Mouse (Mus musculus): ENCODE measurements around the gene Mgat4c. TPM values are rescaled to one million over a fixed set of nuclear protein-coding genes. Genes with fewer than 3 reads are reported as not detected.
"Not testable (repeated sequence)": the region's sequence is repeated elsewhere in the genome, so short reads cannot be mapped to it uniquely, and the experiment has no call there.

Mgat4c gene
- polyA plus RNA-seq, 1 experiment from 2014 or later = 2.1 TPM

DNA sequence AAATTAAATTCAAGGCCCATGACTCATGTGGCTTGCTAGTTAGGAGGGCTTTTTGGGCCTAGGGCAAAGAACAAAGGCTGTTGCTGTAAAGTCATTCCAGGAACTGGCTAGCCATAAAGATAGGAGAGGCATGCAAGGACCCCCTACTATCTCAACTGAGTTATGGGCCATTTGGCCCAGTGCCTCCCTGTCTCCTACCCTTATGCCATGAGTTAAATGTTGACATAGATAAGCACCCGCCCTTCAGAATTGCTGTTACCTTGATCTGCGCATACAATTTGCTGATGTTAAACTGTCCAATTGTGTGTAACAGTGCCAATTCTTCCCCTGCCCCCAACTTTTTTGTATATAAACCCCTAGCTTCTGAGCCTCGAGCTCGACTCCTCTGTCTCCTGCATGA, 692.8 kb downstream of the Mgat4c start:
- Histone ChIP-seq H3K9me3 (no peaks in the 10 kb centered on the region), H3K9ac (no peak overlapping the region), H3K27ac (no peak overlapping the region), H3K27me3 (no peaks in the 10 kb centered on the region), H3K36me3 (no peaks in the 10 kb centered on the region), H3K4me3 (no peak overlapping the region), H3K4me1 (no peaks in the 10 kb centered on the region), H3K4me2 (replicated peaks) (no peak overlapping the region)
- ATAC-seq (ENCODE audit: low FRiP score, low read depth) = no peak
- WGBS = 86% methylated on average over 4 of the region's 4 CpGs

DNA sequence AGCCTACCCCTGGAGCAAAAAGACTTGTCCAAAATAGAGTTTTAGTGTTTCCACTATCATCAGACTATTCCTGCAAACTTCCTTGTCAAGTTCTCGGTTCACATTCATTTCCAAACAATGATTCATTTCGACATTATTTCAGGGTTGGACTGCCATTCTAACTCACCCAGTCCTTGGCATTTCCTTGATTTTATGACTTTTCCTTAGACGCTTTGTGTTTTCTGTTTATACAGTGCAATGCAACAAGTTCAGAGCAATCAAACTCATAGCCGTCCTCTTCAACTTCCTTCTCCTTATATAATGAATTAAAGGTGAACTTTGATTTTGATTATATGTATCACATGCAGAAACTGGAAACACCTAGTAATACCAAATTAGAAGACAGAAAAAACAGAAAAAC, 696.1 kb downstream of the Mgat4c start:
- Histone ChIP-seq H3K9ac (no peak overlapping the region), H3K9me3 (no peaks in the 10 kb centered on the region), H3K36me3 (no peaks in the 10 kb centered on the region), H3K4me2 (replicated peaks) (no peak overlapping the region), H3K27ac (no peak overlapping the region), H3K27me3 (no peaks in the 10 kb centered on the region), H3K4me3 (no peak overlapping the region), H3K4me1 (no peaks in the 10 kb centered on the region)
- WGBS = 71% methylated on average over 4 of the region's 4 CpGs
- no peak for ATAC-seq (ENCODE audit: low FRiP score, low read depth)

DNA sequence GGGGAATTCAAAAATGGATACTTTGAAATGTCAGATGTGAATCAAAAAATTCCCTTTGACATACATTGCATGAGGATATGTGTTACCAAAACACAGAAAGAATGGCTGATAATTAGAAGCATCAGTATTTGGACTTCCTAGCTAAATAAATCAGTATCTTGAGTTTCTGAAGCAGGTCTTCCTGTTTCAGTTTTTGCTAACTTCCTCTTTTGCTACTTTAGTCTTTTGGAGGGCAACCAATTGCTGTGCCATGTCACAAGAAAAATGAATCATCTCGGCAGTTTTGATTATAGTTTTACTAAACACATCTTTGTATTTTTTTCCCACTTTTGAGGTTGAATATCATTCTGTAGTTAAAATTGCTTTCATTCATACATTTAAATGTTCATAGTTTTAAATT, 707.9 kb downstream of the Mgat4c start:
- Histone ChIP-seq H3K4me1 (no peaks in the 10 kb centered on the region), H3K4me2 (replicated peaks) (no peak overlapping the region), H3K4me3 (no peak overlapping the region), H3K9ac (no peak overlapping the region), H3K27ac (no peak overlapping the region), H3K36me3 (no peaks in the 10 kb centered on the region), H3K9me3 (no peaks in the 10 kb centered on the region), H3K27me3 (no peaks in the 10 kb centered on the region)
- WGBS = 87% methylated on average over 1 of the region's 1 CpGs
- no peak for ATAC-seq (ENCODE audit: low FRiP score, low read depth)

DNA sequence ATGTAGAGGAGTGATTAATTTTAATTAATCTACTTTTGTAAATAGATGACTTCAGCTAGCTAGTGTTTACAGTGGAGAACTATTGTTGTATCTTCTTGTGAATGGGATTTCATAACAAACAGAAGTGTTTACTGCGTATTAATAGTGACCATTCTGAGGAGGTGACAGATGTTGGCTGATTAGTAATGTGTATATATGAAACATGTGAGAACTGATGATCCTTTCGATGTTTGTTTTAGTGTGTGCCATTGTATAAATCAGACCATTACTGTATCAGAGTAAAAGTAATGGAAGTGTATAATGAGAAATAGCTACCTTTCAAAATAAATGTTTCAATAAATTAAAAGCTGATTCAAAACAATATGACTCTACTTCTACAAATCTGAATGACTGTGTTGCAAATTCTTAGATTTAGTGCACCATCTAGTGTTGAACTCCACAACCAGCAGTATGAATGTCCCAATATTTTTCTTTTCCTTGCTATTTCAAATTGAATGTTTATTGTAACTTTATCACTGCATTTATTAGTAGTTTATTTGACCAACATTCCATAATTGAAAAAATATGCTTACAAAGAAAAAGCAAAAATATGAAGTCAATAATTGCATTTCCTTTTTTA, 736.5 kb downstream of the Mgat4c start:
- no peak overlapping the region for H3K27ac ChIP-seq
- no peaks in the 10 kb centered on the region for H3K36me3 ChIP-seq
- ATAC-seq (ENCODE audit: low FRiP score, low read depth) = no peak
- no peaks in the 10 kb centered on the region for H3K9me3 ChIP-seq
- 77% methylated on average over 2 of the region's 2 CpGs for WGBS
- H3K4me3 ChIP-seq = no peak overlapping the region
- no peak overlapping the region for H3K9ac ChIP-seq
- no peak overlapping the region for H3K4me2 ChIP-seq (replicated peaks)
- H3K4me1 ChIP-seq = no peaks in the 10 kb centered on the region
- no peaks in the 10 kb centered on the region for H3K27me3 ChIP-seq

DNA sequence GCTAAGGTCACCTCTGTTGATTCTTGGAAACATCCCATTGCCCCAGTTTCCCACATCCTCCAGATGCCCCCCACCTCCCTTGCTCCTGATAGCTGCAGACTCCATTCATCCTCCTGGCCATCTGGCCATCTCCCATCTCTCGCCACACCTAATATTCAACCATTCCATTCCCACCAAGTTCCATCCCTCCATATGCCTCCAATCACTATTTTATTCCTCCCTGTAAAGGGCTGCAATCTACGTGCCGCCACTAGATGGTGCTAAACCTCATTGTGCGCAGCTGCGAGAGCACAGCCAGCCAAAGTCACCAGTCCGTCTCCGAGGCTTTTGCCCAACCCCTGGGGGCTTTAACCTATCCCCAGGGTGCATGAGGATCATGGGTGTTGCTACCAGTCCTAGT, 753.8 kb downstream of the Mgat4c start:
- 3% methylated on average over 7 of the region's 7 CpGs for WGBS
- not testable (repeated sequence) for H3K4me3 ChIP-seq; H3K27ac ChIP-seq; H3K9ac ChIP-seq; H3K9me3 ChIP-seq; H3K27me3 ChIP-seq; ATAC-seq (ENCODE audit: low FRiP score, low read depth); H3K4me1 ChIP-seq; H3K36me3 ChIP-seq
- H3K4me2 ChIP-seq (replicated peaks) = peak overlapping the region; percentile 46

DNA sequence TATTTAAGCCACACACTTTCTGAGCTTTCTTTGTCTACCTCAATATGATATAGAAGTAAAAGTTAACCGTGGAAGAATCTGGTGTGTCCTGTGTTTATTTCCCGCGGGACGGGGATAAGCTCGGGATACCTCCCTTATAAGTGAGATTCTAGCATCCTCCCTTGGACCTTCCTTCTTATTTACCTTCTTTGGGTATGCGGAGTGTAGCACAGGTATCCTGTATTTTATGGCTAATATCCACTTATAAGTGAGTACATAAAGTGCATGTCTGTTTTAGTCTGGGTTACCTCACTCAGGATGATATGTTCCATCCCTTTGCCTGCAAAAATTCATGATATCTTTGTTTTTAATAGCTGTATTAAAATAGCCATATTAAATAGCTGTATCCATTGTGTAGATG, 754.2 kb downstream of the Mgat4c start:
- H3K4me2 ChIP-seq (replicated peaks) = peak overlapping the region; percentile 46
- H3K27ac ChIP-seq; H3K4me3 ChIP-seq; H3K9me3 ChIP-seq; H3K4me1 ChIP-seq; H3K9ac ChIP-seq; ATAC-seq (ENCODE audit: low FRiP score, low read depth); H3K27me3 ChIP-seq; H3K36me3 ChIP-seq: not testable (repeated sequence)
- WGBS = 43% methylated on average over 6 of the region's 6 CpGs

Small RNA genes lying within 50 kb of the gene (microRNA-seq; reads per million reads assigned to microRNA genes)
- 0.87 reads per million for gene Mir3059
